Mouse (Mus musculus) hindbrain, embryonic 15.5 days (tissue): ENCODE measurements at regions not wholly inside any gene's neighbourhood (a gene's known extent, or its start where the extent isn't known, plus 50 kb on each side); places are given as distances from the start of the nearest gene placed in this dataset.

Experiments
- ATAC-seq: fragments of 200-750 bp; cut with Nextera tagmentation; 2 replicates; pipeline ENCODE4 v1.8.0; 2017; ENCODE audit warnings: low read depth, moderate number of reproducible peaks, moderate TSS enrichment; ENCODE audit not compliant: low FRiP score
- H3K27ac ChIP-seq: fragments of 300-500 bp; sonication (generic); replicated peaks from 2 replicates; pipeline ENCODE4 v1.5.1; 2015; ENCODE audit warnings: mild to moderate bottlenecking, inconsistent platforms
- H3K27me3 ChIP-seq: fragments of 300-500 bp; sonication (generic); 2 replicates; pipeline ENCODE4 v1.6.1; 2015; ENCODE audit warnings: control low read depth, inconsistent platforms
- H3K36me3 ChIP-seq: fragments of 300-500 bp; sonication (generic); 2 replicates; pipeline ENCODE4 v1.6.1; 2015; ENCODE audit warnings: control low read depth, inconsistent platforms
- H3K4me1 ChIP-seq: fragments of 300-500 bp; sonication (generic); replicated peaks from 2 replicates; pipeline ENCODE4 v1.6.1; 2015; ENCODE audit warnings: control low read depth, inconsistent platforms
- H3K4me2 ChIP-seq: fragments of 300-500 bp; sonication (generic); 2 replicates; pipeline ENCODE4 v1.6.1; 2015; ENCODE audit warnings: moderate library complexity, mild to moderate bottlenecking, inconsistent platforms
- H3K4me3 ChIP-seq: fragments of 300-500 bp; sonication (generic); 2 replicates; pipeline ENCODE4 v1.5.1; 2015; ENCODE audit warnings: mild to moderate bottlenecking, inconsistent platforms
- H3K9ac ChIP-seq: fragments of 300-500 bp; sonication (generic); 2 replicates; pipeline ENCODE4 v1.6.1; 2015; ENCODE audit warnings: inconsistent platforms
- H3K9me3 ChIP-seq: fragments of 300-500 bp; sonication (generic); 2 replicates; pipeline ENCODE4 v1.6.1; 2016; ENCODE audit warnings: control low read depth, inconsistent platforms
- WGBS: fragments of 180-500 bp; shearing (Covaris S2); methylation state at CpG from one replicate; pipeline ENCODE4 v1.1.7; 2015; 5-methylcytosine and 5-hydroxymethylcytosine counted together

- Histone ChIP-seq H3K4me3 (no peak overlapping the region), H3K4me1 (no peaks in the 10 kb centered on the region), H3K9me3 (no peaks in the 10 kb centered on the region), H3K36me3 (no peaks in the 10 kb centered on the region), H3K4me2 (no peak overlapping the region), H3K9ac (no peak overlapping the region), H3K27me3 (no peaks in the 10 kb centered on the region), H3K27ac (no peak overlapping the region)
- ATAC-seq = no peak
Observed at GRCm38 (mm10) chrX:23136710-23137109, 228.2 kb downstream of the Klhl13 start.

GRCm38 (mm10) chrX:23095867-23096266 lies 269.0 kb downstream of the Klhl13 start:
- Histone ChIP-seq H3K9me3 (no peaks in the 10 kb centered on the region), H3K4me2 (no peak overlapping the region), H3K4me3 (no peak overlapping the region), H3K27me3 (no peaks in the 10 kb centered on the region), H3K4me1 (no peaks in the 10 kb centered on the region), H3K36me3 (no peaks in the 10 kb centered on the region), H3K27ac (no peak overlapping the region), H3K9ac (no peak overlapping the region)
- ATAC-seq = no peak
- WGBS = 33% methylated on average over 1 of the region's 1 CpGs

GRCm38 (mm10) chrX:23092774-23093173 lies 272.1 kb downstream of the Klhl13 start:
- Histone ChIP-seq H3K9ac (no peak overlapping the region), H3K36me3 (no peaks in the 10 kb centered on the region), H3K27me3 (no peaks in the 10 kb centered on the region), H3K9me3 (no peaks in the 10 kb centered on the region), H3K27ac (no peak overlapping the region), H3K4me2 (no peak overlapping the region), H3K4me1 (no peaks in the 10 kb centered on the region), H3K4me3 (no peak overlapping the region)
- ATAC-seq = no peak

GRCm38 (mm10) chrX:23066432-23066831 lies 298.4 kb downstream of the Klhl13 start:
- ATAC-seq = no peak
- Histone ChIP-seq H3K9me3 (no peaks in the 10 kb centered on the region), H3K4me1 (no peaks in the 10 kb centered on the region), H3K27me3 (no peaks in the 10 kb centered on the region), H3K4me2 (no peak overlapping the region), H3K9ac (no peak overlapping the region), H3K4me3 (no peak overlapping the region), H3K36me3 (no peaks in the 10 kb centered on the region), H3K27ac (no peak overlapping the region)
- WGBS = 78% methylated on average over 4 of the region's 4 CpGs

GRCm38 (mm10) chrX:23027622-23028021 lies 337.3 kb downstream of the Klhl13 start:
- Histone ChIP-seq H3K4me1 (no peaks in the 10 kb centered on the region), H3K27me3 (no peaks in the 10 kb centered on the region), H3K36me3 (no peaks in the 10 kb centered on the region), H3K4me2 (no peak overlapping the region), H3K27ac (no peak overlapping the region), H3K9me3 (no peaks in the 10 kb centered on the region), H3K4me3 (no peak overlapping the region), H3K9ac (no peak overlapping the region)
- WGBS = 56% methylated on average over 3 of the region's 3 CpGs
- ATAC-seq = no peak

GRCm38 (mm10) chrX:23015562-23015961 lies 349.3 kb downstream of the Klhl13 start:
- WGBS = 32% methylated on average over 1 of the region's 1 CpGs
- no peaks in the 10 kb centered on the region for H3K36me3 ChIP-seq
- ATAC-seq = 0 out of 2 replicates have a peak, but pooled peaks have one; percentile 23
- no peak overlapping the region for H3K4me2 ChIP-seq
- no peak overlapping the region for H3K4me3 ChIP-seq
- H3K9ac ChIP-seq = no peak overlapping the region
- no peaks in the 10 kb centered on the region for H3K27me3 ChIP-seq
- no peaks in the 10 kb centered on the region for H3K9me3 ChIP-seq
- no peak overlapping the region for H3K27ac ChIP-seq
- H3K4me1 ChIP-seq = no peaks in the 10 kb centered on the region

GRCm38 (mm10) chrX:23015118-23015517 lies 349.8 kb downstream of the Klhl13 start:
- WGBS = 91% methylated on average over 1 of the region's 1 CpGs

More at GRCm38 (mm10) chrX:23015118-23015517, 349.8 kb downstream of the Klhl13 start:
- no peaks in the 10 kb centered on the region for H3K9me3 ChIP-seq
- no peaks in the 10 kb centered on the region for H3K36me3 ChIP-seq
- no peaks in the 10 kb centered on the region for H3K27me3 ChIP-seq
- no peak overlapping the region for H3K9ac ChIP-seq
- no peak overlapping the region for H3K4me2 ChIP-seq
- no peak overlapping the region for H3K4me3 ChIP-seq
- no peak for ATAC-seq
- no peaks in the 10 kb centered on the region for H3K4me1 ChIP-seq
- no peak overlapping the region for H3K27ac ChIP-seq
